Comparison of ENCODE assay signal across 9 mouse cellular contexts in genomic region chr14:30630811-30631576, GRCm38 (mm10). TPM values are rescaled to one million over a fixed set of nuclear protein-coding genes. Genes with fewer than 3 reads are reported as not detected.
DNase-seq lines count a peak whose midpoint lies in the region; TF ChIP-seq lines count a peak whose summit lies in the region.
"Had no signal": no experiment of that assay in that cellular context is flagged by ENCODE, and none has a peak within 500 bp of the region (broad histone marks: within the 10 kb centered on the region; RNA-seq: fewer than 3 reads in every experiment).

No protein-coding gene starts in this region.

- H3K27ac ChIP-seq in bone marrow, adult 2 months (ENCODE audit: control insufficient read depth, insufficient read depth, low read depth, low read length, poor library complexity): peak overlapping the region; percentile 92
- H3K27ac ChIP-seq: liver, embryonic 14.5 days had no signal

- no peak for TF ChIP-seq POLR2A in bone marrow, adult 2 months (IDR thresholded peaks at IDR 0.05; ENCODE audit: borderline replicate concordance, control insufficient read depth, low read depth, low read length)

- peak; percentile 67 for DNase-seq in gastrocnemius, adult 18-20 months (ENCODE audit: low spot score)
- no peak for DNase-seq in gastrocnemius, postnatal 4 days (ENCODE audit: low spot score in 2 of 2)
- DNase-seq in heart, postnatal 25 days (ENCODE audit: low spot score): peak; percentile 31
- peak; percentile 83 for DNase-seq in lung, postnatal 25 days (ENCODE audit: low spot score)
- DNase-seq in retina, postnatal 1 day: no peak
- no peak for DNase-seq in natural killer cell, adult 2 months (ENCODE audit: low spot score in 2 of 2)
- no peak for DNase-seq in ovary, adult 18-20 months (ENCODE audit: low spot score)

- TF ChIP-seq CTCF in bone marrow, adult 2 months (IDR thresholded peaks at IDR 0.05; ENCODE audit: control insufficient read depth, insufficient read depth, low read length): no peak

- H3K4me1 ChIP-seq in bone marrow, adult 2 months (ENCODE audit: control insufficient read depth, insufficient read depth, low read length): peaks cover 23% of the 10 kb centered on the region

- intact Hi-C loops in heart, postnatal 25 days (cut with DNase I): no loop called here

- H3K4me3 ChIP-seq in bone marrow, adult 2 months (replicated peaks; ENCODE audit: control insufficient read depth, low read depth, low read length): no peak overlapping the region

- WGBS in bone marrow, adult 2 months: 11% methylated on average over 5 of the region's 5 CpGs

RNA-seq across cellular contexts. Expression of gene Prkcd, which starts 5.0 kb away (rescaled TPM):
- total RNA-seq in gastrocnemius, adult 18-20 months (2021): 10 to 100 TPM in 1 of 2 experiments, 1 to 10 TPM in 1; 7.8 to 10.4 TPM
- total RNA-seq in gastrocnemius, postnatal 4 days (2021): 10 to 100 TPM; 25.3 to 32.0 TPM
- polyA plus RNA-seq in bone marrow, adult 2 months (2011; ENCODE audit: insufficient read depth, insufficient read length, low replicate concordance, missing spikeins): 67.1 and 177 TPM in 2 replicates
- total RNA-seq in heart, postnatal 25 days (2021): 10 to 100 TPM; 11.4 to 13.4 TPM

RNA-seq across cellular contexts. Expression of gene Rft1, which starts 23.2 kb away (rescaled TPM):
- total RNA-seq in gastrocnemius, adult 18-20 months (2021): 1 to 10 TPM; 4.7 to 5.1 TPM
- total RNA-seq in gastrocnemius, postnatal 4 days (2021): 10 to 100 TPM; 10.6 to 11.0 TPM
- polyA plus RNA-seq in bone marrow, adult 2 months (2011; ENCODE audit: insufficient read depth, insufficient read length, low replicate concordance, missing spikeins): 3.1 and 4.9 TPM in 2 replicates
- 1 to 10 TPM; 6.8 to 7.9 TPM for total RNA-seq in heart, postnatal 25 days (2021)

Comparison
In these comparisons a context has a peak if more than half of its experiments do, and no peak if none do; other contexts are left out.
1. DNase-seq: peak in gastrocnemius, adult 18-20 months (single experiment), heart, postnatal 25 days (single experiment) and lung, postnatal 25 days (single experiment); none in gastrocnemius, postnatal 4 days (0 of 2), retina, postnatal 1 day (single experiment), natural killer cell, adult 2 months (0 of 2) and ovary, adult 18-20 months (single experiment).